ENCODE assay signal across 9 mouse cellular contexts in the genomic region with DNA sequence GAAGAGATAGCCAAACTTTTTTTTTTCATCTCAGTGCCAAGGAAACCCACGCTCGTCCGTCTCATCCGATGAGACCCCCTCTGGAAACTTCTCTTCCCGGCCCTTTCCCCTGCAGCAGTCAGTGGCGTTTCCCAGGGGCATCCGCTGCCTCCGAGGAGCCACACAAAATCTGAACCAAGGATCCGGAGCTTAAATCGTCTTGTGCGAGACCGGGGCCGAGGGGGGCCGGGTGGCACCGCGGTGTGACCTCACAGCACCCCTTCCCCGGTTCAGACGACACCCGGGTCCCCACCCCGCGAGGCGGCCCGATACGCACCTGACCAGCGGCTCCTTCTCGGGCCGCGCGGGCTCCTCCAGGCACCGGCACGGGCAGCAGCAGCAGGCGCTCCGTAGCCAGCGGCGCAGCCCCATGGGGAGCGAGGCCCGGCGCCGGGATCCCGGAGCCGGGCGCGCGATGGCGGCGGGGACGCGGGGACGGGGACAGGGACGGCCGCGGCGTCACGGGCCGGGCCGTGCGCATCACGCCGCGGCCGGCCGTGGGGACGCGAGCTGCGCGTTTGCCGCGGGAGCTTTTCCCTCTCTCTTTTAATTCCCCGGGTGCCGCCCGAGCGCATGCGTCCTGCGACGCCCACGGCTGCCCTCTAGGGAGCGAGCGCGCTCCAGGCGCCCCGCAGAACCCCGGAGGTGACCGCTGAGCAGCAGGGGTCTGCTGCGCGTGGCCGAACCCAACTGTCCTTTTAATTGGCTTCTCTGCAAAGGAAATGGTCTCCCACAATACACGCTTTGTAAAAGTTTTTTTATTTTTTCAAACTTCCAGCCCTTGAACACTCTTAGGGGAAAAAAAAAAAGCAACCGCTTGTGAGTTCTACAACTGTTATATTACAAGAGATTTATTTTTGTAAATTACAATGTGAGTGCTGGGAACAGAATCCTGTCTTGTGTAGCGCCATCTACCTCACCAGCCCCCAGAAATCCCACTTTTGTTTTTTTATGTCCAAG. TPM values are rescaled to one million over a fixed set of nuclear protein-coding genes. Genes with fewer than 3 reads are reported as not detected.
DNase-seq lines count a peak whose midpoint lies in the region; ATAC-seq and TF ChIP-seq lines count a peak whose summit lies in the region.
"Had no signal": no experiment of that assay in that cellular context is flagged by ENCODE, and none has a peak within 500 bp of the region (broad histone marks: within the 10 kb centered on the region; RNA-seq: fewer than 3 reads in every experiment).

A gene (minus strand): TSS at position 607 of the 999 bp plus-strand sequence.

- WGBS in heart, adult 2 months = under 1% methylated on average over 89 of the region's 89 CpGs
- WGBS in liver, embryonic 11.5 days = under 1% methylated on average over 89 of the region's 89 CpGs

- TF ChIP-seq EP300 in heart, adult 2 months (IDR thresholded peaks at IDR 0.05; ENCODE audit: insufficient read depth, low read depth, low read length) = no peak

- peaks cover 8% of the 10 kb centered on the region for H3K4me1 ChIP-seq in heart, adult 2 months (ENCODE audit: control insufficient read depth, insufficient read depth, low read length)
- H3K4me1 ChIP-seq in liver, embryonic 11.5 days (replicated peaks; ENCODE audit: control insufficient read depth, insufficient read depth, low read length) = no peaks in the 10 kb centered on the region; the same call in 1 of the 2 replicates

- peak; percentile 64 for TF ChIP-seq CTCF in heart, adult 2 months (IDR thresholded peaks at IDR 0.05)

- peak; percentile 76 for ATAC-seq in liver, embryonic 11.5 days (replicated peaks; ENCODE audit: low FRiP score)

- no peaks in the 10 kb centered on the region for H3K36me3 ChIP-seq in heart, adult 2 months (ENCODE audit: control insufficient read depth, insufficient read depth, low read length)
- no peaks in the 10 kb centered on the region for H3K36me3 ChIP-seq in liver, embryonic 11.5 days (ENCODE audit: control insufficient read depth, insufficient read depth, low read length)
- H3K36me3 ChIP-seq in splenic B cell, adult 2 months (ENCODE audit: control insufficient read depth, insufficient read depth, low read length, poor library complexity, severe bottlenecking) = no peaks in the 10 kb centered on the region
- H3K36me3 ChIP-seq: G1E had no signal

- H3K27ac ChIP-seq in heart, adult 2 months = peak within 1 kb of the TSS; percentile 73
- H3K27ac ChIP-seq in liver, embryonic 11.5 days (ENCODE audit: low read depth, low read length) = no peak within 1 kb of the TSS

- peak within 1 kb of the TSS; percentile 90 for H3K9ac ChIP-seq in heart, adult 2 months (ENCODE audit: low read depth, low read length)
- peak within 1 kb of the TSS; percentile 62 for H3K9ac ChIP-seq in liver, embryonic 11.5 days (ENCODE audit: low read depth, low read length)

- no peaks in the 10 kb centered on the region for H3K79me2 ChIP-seq in heart, adult 2 months (replicated peaks; ENCODE audit: control insufficient read depth, insufficient read depth, low read length)

- peak; percentile 63 for TF ChIP-seq POLR2A in heart, adult 2 months (IDR thresholded peaks at IDR 0.05; ENCODE audit: insufficient read depth, low read depth, low read length)

- intact Hi-C loops in heart, adult 2 months (cut with DNase I) = no loop called here

- H3K4me3 ChIP-seq in heart, adult 2 months = peak within 1 kb of the TSS; percentile 55
- peak within 1 kb of the TSS; percentile 68 for H3K4me3 ChIP-seq in liver, embryonic 11.5 days (ENCODE audit: low read depth, low read length)

- no peaks in the 10 kb centered on the region for H3K27me3 ChIP-seq in heart, adult 2 months (ENCODE audit: control insufficient read depth, insufficient read depth, low read length)
- peaks cover 11% of the 10 kb centered on the region for H3K27me3 ChIP-seq in liver, embryonic 11.5 days (replicated peaks; ENCODE audit: control insufficient read depth, insufficient read depth, low read length)
- no peaks in the 10 kb centered on the region for H3K27me3 ChIP-seq in splenic B cell, adult 2 months (ENCODE audit: control insufficient read depth, insufficient read depth, low read length, poor library complexity, severe bottlenecking)

- no peaks in the 10 kb centered on the region for H3K9me3 ChIP-seq in liver, embryonic 11.5 days (ENCODE audit: control insufficient read depth, low read length)

- peak within 1 kb of the TSS; percentile 92 for H3K4me2 ChIP-seq in liver, embryonic 11.5 days

- DNase-seq in layer of hippocampus, adult 18-20 months (ENCODE audit: low spot score in 2 of 2) = peak; percentile 32 to 67
- no peak for DNase-seq in layer of hippocampus, adult 9-10 months (ENCODE audit: low spot score)
- DNase-seq in embryo, embryonic 11.5 days (ENCODE audit: low read depth, low spot score) = peak; percentile 48
- peak; percentile 81 to 83 for DNase-seq in heart, adult 2 months
- peak; percentile 74 for DNase-seq in kidney, adult 18-20 months
- peak; percentile 73 for DNase-seq in liver, embryonic 11.5 days (ENCODE audit: low spot score)
- DNase-seq in naive thymus-derived CD4-positive, alpha-beta T cell, adult 2 months (ENCODE audit: low read depth) = peak; percentile 41
- peak; percentile 73 for DNase-seq in splenic B cell, adult 2 months (ENCODE audit: low read depth, low spot score)

RNA-seq across cellular contexts. Expression of the gene that starts here (rescaled TPM):
- 1 to 10 TPM; 4.7 TPM for total RNA-seq in layer of hippocampus, adult 18-20 months (2021)
- total RNA-seq in heart, adult 2 months (2021) = 10 to 100 TPM; 31.1 to 34.8 TPM
- polyA plus RNA-seq in heart, adult 2 months (2012; rRNA removed) = 14.9 and 18.3 TPM in 2 replicates
- 6.8 and 7.1 TPM in 2 replicates for polyA plus RNA-seq in liver, embryonic 11.5 days (2014; fragmentation: Nextera tagmentation; extraction: Ambion mirVana)
- polyA plus RNA-seq: G1E had no signal

Comparison
In these comparisons a context has a peak if more than half of its experiments do, and no peak if none do; other contexts are left out.
1. RNA of the gene that starts here (total RNA-seq): 31.1 to 34.8 TPM in heart, adult 2 months; 4.7 TPM in layer of hippocampus, adult 18-20 months; every median in the first group is over 4 times any median in the second.